Mouse (Mus musculus): Measurements from ENCODE around the gene Majin.

- TF ChIP-seq POLR2A (IDR thresholded peaks at IDR 0.05; ENCODE audit: insufficient read length, low read depth) (no peak), E2F4 (IDR thresholded peaks at IDR 0.05; ENCODE audit: insufficient read depth) (no peak), TCF12 (IDR thresholded peaks at IDR 0.05; ENCODE audit: insufficient read depth, poor library complexity, severe bottlenecking) (no peak), MYOG (IDR thresholded peaks at IDR 0.05; ENCODE audit: control insufficient read depth in 1 of 3, insufficient read depth in 1 of 3, insufficient read length in 2 of 3, low read depth in 2 of 3) (no peak), SRF (IDR thresholded peaks at IDR 0.05; ENCODE audit: control insufficient read depth, insufficient read length, low read depth) (no peak), USF1 (IDR thresholded peaks at IDR 0.05; ENCODE audit: low read depth) (no peak), CEBPB (IDR thresholded peaks at IDR 0.05; ENCODE audit: insufficient read depth, poor library complexity, severe bottlenecking) (no peak), REST (IDR thresholded peaks at IDR 0.05; ENCODE audit: insufficient read depth, insufficient read length) (no peak), POLR2AphosphoS2 (IDR thresholded peaks at IDR 0.05; ENCODE audit: insufficient read length, low read depth) (no peak)
Measured at GRCm38 (mm10) chr19:6271206-6271605, 87.0 kb downstream of the Majin start.
